8 mouse cellular contexts compared by ENCODE assay signal in the genomic region with DNA sequence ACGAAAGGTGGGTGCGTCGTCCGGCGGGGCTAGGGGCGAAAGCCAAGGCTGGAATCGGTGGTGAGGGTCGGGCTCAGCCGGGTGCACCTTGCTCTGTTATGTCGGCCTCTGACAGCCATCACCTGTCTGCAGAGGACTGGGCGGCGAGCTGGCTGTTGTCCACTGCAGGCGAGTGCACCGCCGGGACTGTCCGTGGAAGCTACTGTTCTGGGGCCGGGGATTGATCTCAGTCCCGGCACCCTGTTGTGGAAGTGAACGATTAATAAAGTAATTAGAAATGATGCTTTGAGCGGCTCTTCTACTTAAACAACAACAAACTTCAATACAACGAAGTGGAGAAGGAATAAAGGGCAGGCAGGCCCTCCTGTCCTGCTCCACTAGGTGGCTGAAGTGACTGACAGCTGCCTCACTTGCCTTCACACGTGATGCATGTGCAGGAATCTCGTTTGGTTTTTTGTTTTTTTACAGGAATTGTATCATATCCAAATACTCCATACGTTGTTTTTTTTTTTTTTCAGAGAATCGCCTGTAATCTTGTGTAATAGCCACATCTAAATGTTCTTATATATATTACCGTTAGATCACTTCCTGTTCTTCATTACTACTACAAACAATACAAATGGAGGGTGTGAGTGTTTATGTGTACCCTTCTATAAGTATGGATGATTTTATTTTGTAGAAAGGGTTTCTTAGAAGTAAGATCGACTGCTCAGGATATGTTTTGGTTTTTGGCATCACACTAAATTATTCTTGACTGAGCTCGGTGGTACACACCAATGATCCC. TPM values are rescaled to one million over a fixed set of nuclear protein-coding genes. Genes with fewer than 3 reads are reported as not detected.
DNase-seq lines count a peak whose midpoint lies in the region; ATAC-seq and TF ChIP-seq lines count a peak whose summit lies in the region.

No protein-coding gene starts in this region.

- no peak for ATAC-seq in G1E (ENCODE audit: extremely low read depth, insufficient number of reproducible peaks, low FRiP score, poor library complexity, severe bottlenecking)
- peak; percentile 21 for ATAC-seq in embryonic facial prominence, embryonic 15.5 days (ENCODE audit: insufficient number of reproducible peaks, low FRiP score, low TSS enrichment, low read depth)
- ATAC-seq in kidney, embryonic 16.5 days (ENCODE audit: low FRiP score, low TSS enrichment): peak; percentile 59; the same call in 1 of the 2 replicates
- peak; percentile 34 for ATAC-seq in megakaryocyte, adult 5-6 weeks (ENCODE audit: poor library complexity, severe bottlenecking)

- peaks cover 65% of the 10 kb centered on the region for H3K4me1 ChIP-seq in G1E (ENCODE audit: insufficient read depth, low read depth, low read length)
- H3K4me1 ChIP-seq in embryonic facial prominence, embryonic 15.5 days: peaks cover 18% of the 10 kb centered on the region
- peaks cover 21% of the 10 kb centered on the region for H3K4me1 ChIP-seq in kidney, embryonic 16.5 days (ENCODE audit: insufficient read depth, low read length)

- 3% methylated on average over 28 of the region's 28 CpGs for WGBS in embryonic facial prominence, embryonic 15.5 days
- 2% methylated on average over 28 of the region's 28 CpGs for WGBS in kidney, embryonic 16.5 days

- H3K27me3 ChIP-seq in G1E (ENCODE audit: insufficient read depth, low read length): no peaks in the 10 kb centered on the region
- H3K27me3 ChIP-seq in embryonic facial prominence, embryonic 15.5 days: no peaks in the 10 kb centered on the region
- no peaks in the 10 kb centered on the region for H3K27me3 ChIP-seq in kidney, embryonic 16.5 days (ENCODE audit: insufficient read depth, low read length)

- peak overlapping the region; percentile 56 for H3K9ac ChIP-seq in embryonic facial prominence, embryonic 15.5 days
- H3K9ac ChIP-seq in kidney, embryonic 16.5 days (replicated peaks; ENCODE audit: low read length): peak overlapping the region; percentile 90

- H3K27ac ChIP-seq in embryonic facial prominence, embryonic 15.5 days (replicated peaks): peak overlapping the region; percentile 100
- H3K27ac ChIP-seq in kidney, embryonic 16.5 days (ENCODE audit: low read length): peak overlapping the region; percentile 99

- no peak for TF ChIP-seq CTCF in G1E (IDR thresholded peaks at IDR 0.05; ENCODE audit: low read depth, low read length)

- H3K4me2 ChIP-seq in embryonic facial prominence, embryonic 15.5 days (replicated peaks): peak overlapping the region; percentile 51
- H3K4me2 ChIP-seq in kidney, embryonic 16.5 days (replicated peaks; ENCODE audit: low read depth, low read length): peak overlapping the region; percentile 61

- DNase-seq in kidney, adult 8-10 months: peak; percentile 54 to 68
- DNase-seq in kidney, adult 18-20 months: no peak
- DNase-seq in G1E (ENCODE audit: low spot score): peak; percentile 22
- DNase-seq in urinary bladder, postnatal 36 days (ENCODE audit: low spot score in 2 of 2): no peak
- no peak for DNase-seq in cerebellum, postnatal 4 days (ENCODE audit: low spot score in 2 of 2)

- peak overlapping the region; percentile 94 for H3K4me3 ChIP-seq in G1E (ENCODE audit: low read depth, low read length)
- peak overlapping the region; percentile 61 for H3K4me3 ChIP-seq in embryonic facial prominence, embryonic 15.5 days (replicated peaks)
- peak overlapping the region; percentile 84 for H3K4me3 ChIP-seq in kidney, embryonic 16.5 days (ENCODE audit: low read length)

- H3K36me3 ChIP-seq in G1E (replicated peaks): peaks cover 36% of the 10 kb centered on the region
- peaks cover 29% of the 10 kb centered on the region for H3K36me3 ChIP-seq in embryonic facial prominence, embryonic 15.5 days
- H3K36me3 ChIP-seq in kidney, embryonic 16.5 days (ENCODE audit: insufficient read depth, low read length): peaks cover 23% of the 10 kb centered on the region

- H3K9me3 ChIP-seq in G1E (replicated peaks): no peaks in the 10 kb centered on the region
- H3K9me3 ChIP-seq in embryonic facial prominence, embryonic 15.5 days (replicated peaks): no peaks in the 10 kb centered on the region
- no peaks in the 10 kb centered on the region for H3K9me3 ChIP-seq in kidney, embryonic 16.5 days (ENCODE audit: low read length)

RNA-seq across cellular contexts. Expression of a gene that starts 0.5 kb away (rescaled TPM):
- total RNA-seq in G1E (2014; fragmentation: Nextera tagmentation): 57.4 and 72.5 TPM in 2 replicates
- total RNA-seq in G1E (2017): 60.7 and 61.2 TPM in 2 replicates
- 3.3 and 5.5 TPM in 2 replicates for polyA plus RNA-seq in G1E (2012)
- 53.8 and 56.2 TPM in 2 replicates for polyA plus RNA-seq in embryonic facial prominence, embryonic 15.5 days (2015; fragmentation: Nextera tagmentation; extraction: Ambion mirVana)
- 70.9 and 76.0 TPM in 2 replicates for polyA plus RNA-seq in kidney, embryonic 16.5 days (2015; fragmentation: Nextera tagmentation; extraction: Ambion mirVana)
- 16.9 and 18.3 TPM in 2 replicates for total RNA-seq in megakaryocyte, adult 5-6 weeks (2015)
- total RNA-seq in megakaryocyte, adult 5-6 weeks (2017): 32.1 and 35.8 TPM in 2 replicates

RNA-seq across cellular contexts. Expression of a gene that starts 8.4 kb away (rescaled TPM):
- total RNA-seq in G1E (2014; fragmentation: Nextera tagmentation) (13.3 and 23.2 TPM in 2 replicates), G1E (2017) (38.5 and 41.5 TPM in 2 replicates)
- polyA plus RNA-seq in G1E (2012): 13.3 and 19.6 TPM in 2 replicates
- 43.2 and 44.8 TPM in 2 replicates for polyA plus RNA-seq in embryonic facial prominence, embryonic 15.5 days (2015; fragmentation: Nextera tagmentation; extraction: Ambion mirVana)
- polyA plus RNA-seq in kidney, embryonic 16.5 days (2015; fragmentation: Nextera tagmentation; extraction: Ambion mirVana): 40.4 and 41.0 TPM in 2 replicates
- total RNA-seq in megakaryocyte, adult 5-6 weeks (2015): 65.8 and 70.5 TPM in 2 replicates
- 59.2 and 71.8 TPM in 2 replicates for total RNA-seq in megakaryocyte, adult 5-6 weeks (2017)

RNA-seq across cellular contexts. Expression of a gene that starts 22.3 kb away (rescaled TPM):
- total RNA-seq in G1E (2014; fragmentation: Nextera tagmentation) (45.8 and 46.4 TPM in 2 replicates), G1E (2017) (25.3 and 28.6 TPM in 2 replicates)
- polyA plus RNA-seq in G1E (2012): 37.8 and 40.1 TPM in 2 replicates
- polyA plus RNA-seq in embryonic facial prominence, embryonic 15.5 days (2015; fragmentation: Nextera tagmentation; extraction: Ambion mirVana): 8.0 and 8.9 TPM in 2 replicates
- polyA plus RNA-seq in kidney, embryonic 16.5 days (2015; fragmentation: Nextera tagmentation; extraction: Ambion mirVana): 7.1 and 8.8 TPM in 2 replicates
- total RNA-seq in megakaryocyte, adult 5-6 weeks (2015): 16.3 and 17.8 TPM in 2 replicates
- 16.9 and 24.8 TPM in 2 replicates for total RNA-seq in megakaryocyte, adult 5-6 weeks (2017)

RNA-seq across cellular contexts. Expression of a gene that starts 33.0 kb away (rescaled TPM):
- total RNA-seq in G1E (2014; fragmentation: Nextera tagmentation) (6.4 and 7.7 TPM in 2 replicates), G1E (2017) (4.2 and 4.5 TPM in 2 replicates)
- 5.5 and 6.7 TPM in 2 replicates for polyA plus RNA-seq in G1E (2012)
- 20.8 and 21.9 TPM in 2 replicates for polyA plus RNA-seq in embryonic facial prominence, embryonic 15.5 days (2015; fragmentation: Nextera tagmentation; extraction: Ambion mirVana)
- 30.8 and 39.7 TPM in 2 replicates for polyA plus RNA-seq in kidney, embryonic 16.5 days (2015; fragmentation: Nextera tagmentation; extraction: Ambion mirVana)
- total RNA-seq in megakaryocyte, adult 5-6 weeks (2015): 7.0 and 11.7 TPM in 2 replicates
- 2.0 and 5.5 TPM in 2 replicates for total RNA-seq in megakaryocyte, adult 5-6 weeks (2017)

RNA-seq across cellular contexts. Expression of a gene that starts 33.3 kb away (rescaled TPM):
- total RNA-seq in G1E (2014; fragmentation: Nextera tagmentation) (3.8 and 7.2 TPM in 2 replicates), G1E (2017) (7.3 and 8.6 TPM in 2 replicates)
- 3.6 and 4.9 TPM in 2 replicates for polyA plus RNA-seq in G1E (2012)
- 10.0 and 12.2 TPM in 2 replicates for polyA plus RNA-seq in embryonic facial prominence, embryonic 15.5 days (2015; fragmentation: Nextera tagmentation; extraction: Ambion mirVana)
- 11.3 and 11.8 TPM in 2 replicates for polyA plus RNA-seq in kidney, embryonic 16.5 days (2015; fragmentation: Nextera tagmentation; extraction: Ambion mirVana)
- 1.5 and 3.1 TPM in 2 replicates for total RNA-seq in megakaryocyte, adult 5-6 weeks (2015)
- total RNA-seq in megakaryocyte, adult 5-6 weeks (2017): 3.6 and 3.9 TPM in 2 replicates

Comparison
In these comparisons a context has a peak if more than half of its experiments do, and no peak if none do; other contexts are left out.
1. DNase-seq: peak in kidney, adult 8-10 months (2 of 2) and G1E (single experiment); none in kidney, adult 18-20 months (single experiment), urinary bladder, postnatal 36 days (0 of 2) and cerebellum, postnatal 4 days (0 of 2).
2. Peak in every context shown above with its lines, with median percentiles within 50 percentile points of each other: H3K4me3 ChIP-seq.